Mouse (Mus musculus) heart, adult 9 months (tissue): ENCODE results near the gene Ftsj3.
"Not testable (repeated sequence)": the region's sequence is repeated elsewhere in the genome, so short reads cannot be mapped to it uniquely, and the experiment has no call there.

ENCODE experiments used
- DNase-seq, 2 experiments: peaks; one replicate each; pipeline ENCODE4 v3.0.0; 2022; ENCODE audit warnings: low spot score in 2 of 2

Gene Ftsj3

DNA sequence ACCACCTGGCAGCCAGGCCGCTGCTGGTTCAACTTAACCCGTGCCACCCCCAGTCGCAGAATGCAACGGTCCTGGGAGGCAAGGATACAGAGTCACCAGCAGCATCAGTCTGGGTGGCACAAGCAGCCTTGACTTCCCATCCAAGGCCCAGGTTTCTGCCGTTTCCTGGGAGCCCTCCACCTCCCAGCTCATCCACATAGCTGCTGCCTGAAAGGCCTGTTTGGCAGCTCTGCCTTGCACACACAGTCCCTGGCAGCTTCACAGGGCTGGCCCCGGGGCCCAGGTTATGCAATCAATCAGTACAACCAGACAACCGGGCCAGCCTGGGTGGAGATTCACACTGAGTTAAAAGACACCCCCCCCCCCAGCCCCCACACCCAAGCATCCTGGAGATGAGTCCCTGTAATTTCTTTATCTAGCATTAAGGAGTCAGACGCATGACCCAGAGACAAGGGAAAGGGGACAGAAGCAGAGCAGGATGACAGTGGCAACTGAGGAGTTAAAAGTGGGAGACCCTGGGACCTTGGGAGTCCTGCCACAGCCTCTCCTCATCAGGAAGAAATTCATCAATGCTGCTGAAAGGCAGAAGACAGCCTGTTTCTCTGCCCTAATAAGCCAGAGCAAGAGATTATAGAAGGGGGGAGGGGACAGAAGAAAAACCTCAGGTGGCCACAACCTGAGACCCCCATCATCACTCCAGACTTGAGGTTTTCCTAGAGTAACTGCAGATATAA is 12.6 kb upstream of the Ftsj3 start:
- DNase-seq, result peak; percentile 89 to 90

DNA sequence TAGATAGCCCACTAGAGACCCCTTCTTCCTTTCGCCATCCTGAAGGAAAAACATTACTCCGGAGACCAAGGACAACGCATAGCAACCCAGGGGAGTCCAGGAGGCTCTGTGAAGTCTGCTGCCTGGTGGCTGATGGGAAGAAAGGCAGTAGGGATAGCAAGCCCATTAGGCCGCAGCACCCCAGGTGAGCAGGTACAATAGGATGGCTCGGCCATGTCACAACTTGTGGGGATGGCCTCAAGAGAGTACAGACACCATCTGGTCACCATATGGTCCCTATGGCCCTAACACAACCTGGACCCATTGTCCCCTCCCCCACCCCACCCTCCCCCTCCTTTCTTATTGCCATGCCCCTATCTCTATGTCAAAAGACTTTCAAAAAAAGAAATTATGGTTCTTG is 12.0 kb upstream of the Ftsj3 start:
- no peak for DNase-seq

DNA sequence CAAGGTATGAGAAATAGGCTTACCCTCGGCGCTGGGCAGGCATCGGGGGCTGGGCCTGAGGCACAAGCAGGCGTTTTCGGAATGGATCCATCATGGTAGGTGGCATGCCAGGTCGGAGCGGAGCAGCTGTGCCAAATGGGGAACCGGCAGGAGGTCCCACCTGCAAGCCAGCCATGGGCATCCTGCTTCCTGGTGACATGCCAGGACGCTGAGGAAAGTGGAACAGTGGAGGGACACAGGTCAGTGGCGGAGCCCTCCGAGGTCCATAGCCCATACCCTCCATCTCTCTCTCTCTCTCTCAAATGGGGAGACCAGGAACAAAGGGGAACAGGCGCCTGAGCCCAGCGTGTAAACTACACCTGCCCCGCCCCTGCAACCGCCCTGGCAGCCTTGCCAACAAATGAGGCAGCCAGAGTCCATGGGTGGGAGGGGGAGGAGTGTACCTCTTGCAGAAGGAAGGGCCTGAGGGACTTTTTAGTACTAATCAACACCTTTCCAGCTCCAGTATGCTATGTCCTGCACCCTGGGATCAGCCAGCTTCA is 11.5 kb upstream of the Ftsj3 start:
- peak in 1 of 2 experiments; percentile 27 for DNase-seq

DNA sequence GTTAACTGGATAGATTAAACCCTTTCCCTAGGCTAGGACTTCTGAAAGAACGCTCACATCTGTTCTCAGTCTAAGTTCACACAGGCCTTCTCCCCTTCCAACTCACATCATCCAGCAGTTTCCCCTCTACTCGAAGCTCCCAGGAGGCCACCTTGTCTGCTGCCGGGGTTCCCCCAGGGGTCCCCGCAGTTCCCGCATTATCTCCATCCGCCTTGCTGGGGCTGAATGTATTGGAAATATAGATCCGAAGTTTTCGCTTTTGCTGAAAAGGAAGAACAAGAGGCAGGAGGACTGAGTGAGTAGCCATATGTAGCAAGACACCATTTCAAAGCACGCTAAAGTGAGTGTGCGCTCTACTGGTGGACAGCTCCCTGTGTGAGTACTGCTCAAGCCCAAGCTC is 10.6 kb upstream of the Ftsj3 start:
- no peak for DNase-seq

DNA sequence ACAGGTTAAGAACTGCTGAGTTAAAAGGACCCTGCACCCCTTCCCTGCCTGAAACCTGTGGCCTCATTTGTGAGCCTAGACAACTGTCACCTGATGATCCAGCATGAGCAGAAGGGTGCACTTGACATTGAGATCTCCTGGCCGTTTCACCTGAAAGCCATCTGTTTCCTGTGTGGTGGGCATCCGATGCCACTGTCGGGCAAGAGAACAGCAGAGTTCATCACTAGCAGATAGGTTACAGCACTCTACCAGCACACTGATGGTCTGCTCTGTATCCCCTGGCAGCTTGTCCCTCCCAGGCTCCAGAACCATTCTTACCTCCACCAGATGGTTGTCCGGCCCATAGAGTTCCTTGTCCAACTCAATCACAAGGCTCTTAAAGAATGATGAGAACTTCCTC is 9.7 kb upstream of the Ftsj3 start:
- no peak for DNase-seq

DNA sequence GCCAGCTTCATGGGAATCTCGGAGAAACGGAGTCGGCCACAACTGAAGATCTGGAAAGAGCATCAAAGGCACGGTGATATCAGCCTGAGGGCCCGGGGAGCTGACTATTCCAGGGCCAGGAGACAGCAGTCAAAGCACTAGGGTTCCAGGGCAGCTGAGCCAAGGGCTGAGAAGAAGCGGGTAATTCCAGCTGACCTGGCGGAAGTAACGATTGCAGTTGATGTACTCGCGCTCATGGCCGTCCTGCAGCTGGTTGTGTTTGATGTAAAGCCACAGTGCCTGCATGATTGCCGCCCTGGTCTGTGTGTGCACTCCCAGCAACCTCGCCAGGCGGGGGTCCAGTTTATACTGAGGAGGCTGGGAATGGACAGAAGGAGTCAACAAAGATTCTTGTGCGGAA is 9.1 kb upstream of the Ftsj3 start:
- DNase-seq, result no peak

DNA sequence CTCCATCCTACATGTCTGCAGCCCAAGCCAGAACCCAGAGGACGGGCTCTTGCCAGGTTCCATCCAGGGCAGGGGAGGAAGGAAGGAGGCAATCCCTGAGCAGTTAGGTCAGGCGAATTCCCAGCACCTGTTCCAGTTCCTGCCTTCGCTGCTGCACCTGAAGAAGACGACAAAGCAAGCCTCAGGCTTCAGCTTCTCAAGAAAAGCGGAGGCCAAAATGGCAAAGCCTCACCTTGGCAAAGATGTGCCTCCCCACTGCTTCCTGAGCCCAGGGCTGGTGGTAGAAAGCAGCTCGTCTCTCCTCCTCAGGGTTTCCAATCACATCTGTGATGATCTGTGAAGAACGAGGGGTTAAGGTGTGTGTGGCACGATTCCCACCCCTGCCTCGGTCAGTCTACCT is 8.1 kb upstream of the Ftsj3 start:
- DNase-seq, result no peak

DNA sequence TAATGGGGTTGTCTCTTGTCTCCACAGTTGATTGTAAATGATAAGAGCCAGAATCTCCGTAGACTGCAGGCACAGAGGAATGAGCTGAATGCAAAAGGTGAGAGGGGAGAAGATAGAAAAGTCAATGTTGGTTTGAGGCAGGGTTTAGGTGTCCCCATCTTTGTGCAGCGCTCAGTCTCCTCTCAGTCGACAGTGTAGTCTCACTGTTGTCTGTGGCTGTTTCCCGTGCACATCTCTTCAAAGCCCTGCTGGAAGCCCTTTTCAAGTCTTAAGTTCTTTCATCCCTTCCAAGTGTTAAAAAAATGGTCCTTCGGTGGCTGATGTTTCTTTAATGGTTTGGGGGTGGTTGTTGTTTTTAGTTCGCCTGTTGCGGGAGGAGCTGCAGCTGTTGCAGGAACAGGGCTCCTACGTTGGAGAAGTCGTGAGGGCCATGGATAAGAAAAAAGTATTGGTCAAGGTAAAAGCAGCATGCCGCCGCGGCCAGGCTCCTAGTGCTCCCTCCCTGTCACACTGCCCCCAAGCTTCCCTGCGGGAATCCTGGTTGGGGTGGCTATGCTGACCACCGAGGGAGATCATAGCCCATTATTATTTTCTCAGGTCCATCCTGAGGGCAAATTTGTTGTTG is 5.1 kb upstream of the Ftsj3 start:
- no peak for DNase-seq

DNA sequence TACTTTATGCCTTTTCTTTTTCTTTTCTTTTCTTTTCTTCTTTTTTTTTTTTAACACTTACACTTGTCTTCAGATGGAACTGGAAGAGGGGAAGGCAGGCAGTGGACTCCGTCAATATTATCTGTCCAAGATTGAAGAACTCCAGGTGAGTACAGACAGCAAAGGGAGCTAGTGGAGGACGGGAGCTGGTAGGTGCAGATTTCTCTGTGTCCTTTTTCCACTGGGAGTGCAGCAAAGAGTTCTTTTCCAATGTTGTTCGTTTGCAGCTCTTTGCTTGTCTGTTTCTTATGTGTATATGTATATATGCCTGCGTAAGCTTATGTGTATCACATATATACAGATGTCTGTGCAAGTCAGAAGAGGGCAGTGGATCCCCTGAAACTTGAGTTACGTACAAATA is 896 bp upstream of the Ftsj3 start:
- DNase-seq, result no peak

DNA sequence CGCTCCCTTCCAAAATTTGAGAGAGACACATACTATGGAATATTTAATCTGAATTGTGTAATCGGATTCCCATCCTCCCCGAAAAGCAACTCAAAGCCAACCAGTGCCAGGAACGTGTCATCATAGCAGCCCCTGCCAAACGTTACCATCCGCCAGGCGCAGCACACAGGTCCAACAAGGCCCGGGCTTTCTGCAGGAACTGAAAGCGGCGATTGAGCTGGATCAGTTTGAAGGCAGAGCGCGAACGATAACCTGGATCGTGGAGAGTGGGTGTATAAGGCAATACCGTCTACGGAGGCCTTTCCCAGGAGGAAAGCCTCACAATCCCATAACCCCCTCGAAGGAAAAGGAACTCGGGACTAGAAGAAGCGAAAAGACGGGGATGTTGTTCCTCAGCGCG is 705 bp downstream of the Ftsj3 start:
- DNase-seq, result no peak

DNA sequence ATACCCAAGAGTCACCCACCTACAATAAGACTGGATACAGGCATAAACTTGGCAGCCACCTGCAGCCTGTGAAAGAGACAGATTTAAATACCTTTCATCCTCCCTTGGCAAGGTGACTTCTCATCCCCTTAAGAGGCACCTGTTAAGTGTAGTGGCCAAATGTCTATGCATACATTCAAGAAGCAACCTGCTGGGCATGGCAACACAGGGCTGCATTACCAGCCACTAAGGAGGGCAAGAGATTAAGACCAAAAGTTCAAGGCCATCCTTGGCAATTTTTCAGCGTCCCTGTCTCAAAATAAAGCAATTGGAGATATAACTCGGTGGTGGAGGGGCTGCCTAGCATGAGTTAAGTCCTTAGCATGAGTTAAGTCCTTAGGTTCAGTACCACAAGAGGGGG is 1.1 kb downstream of the Ftsj3 start:
- DNase-seq, result no peak

DNA sequence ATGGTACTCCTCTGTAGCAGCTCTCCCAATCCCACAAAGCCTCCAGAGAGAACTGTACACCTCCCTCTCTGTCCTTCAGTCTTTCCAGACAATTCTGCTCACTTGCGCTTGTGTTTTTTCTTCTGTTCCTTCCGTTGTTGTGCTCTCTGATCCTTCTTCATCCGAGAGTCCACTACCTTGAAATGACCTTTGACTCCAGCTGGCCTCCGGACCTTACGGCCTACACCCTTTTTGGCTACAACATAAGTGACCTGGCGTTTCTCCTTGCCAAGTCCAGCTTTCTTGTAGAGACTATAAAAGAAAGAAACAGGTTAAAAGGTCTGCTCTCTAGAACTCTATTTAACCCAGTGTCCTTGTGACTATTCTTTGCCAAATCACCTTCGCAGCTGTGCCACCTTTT is 6.6 kb downstream of the Ftsj3 start:
- DNase-seq, result no peak

DNA sequence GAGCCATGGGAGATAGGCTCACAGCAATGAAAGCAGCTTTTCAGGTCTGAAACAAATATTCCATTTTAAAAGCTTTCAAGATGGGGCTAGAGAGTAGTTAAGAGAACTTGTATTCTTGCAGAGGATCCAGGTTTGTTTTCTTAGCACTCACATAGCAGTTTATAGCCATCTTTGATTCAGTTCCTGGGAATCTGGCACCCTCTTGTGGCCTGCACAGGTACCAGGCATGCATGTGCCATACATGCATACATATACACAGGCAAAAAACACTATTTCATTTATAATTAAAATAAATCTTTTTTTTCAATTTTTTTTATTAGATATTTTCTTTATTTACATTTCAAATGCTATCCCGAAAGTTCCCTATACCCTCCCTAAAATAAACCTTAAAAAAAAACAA is 9.0 kb downstream of the Ftsj3 start:
- no peak for DNase-seq

DNA sequence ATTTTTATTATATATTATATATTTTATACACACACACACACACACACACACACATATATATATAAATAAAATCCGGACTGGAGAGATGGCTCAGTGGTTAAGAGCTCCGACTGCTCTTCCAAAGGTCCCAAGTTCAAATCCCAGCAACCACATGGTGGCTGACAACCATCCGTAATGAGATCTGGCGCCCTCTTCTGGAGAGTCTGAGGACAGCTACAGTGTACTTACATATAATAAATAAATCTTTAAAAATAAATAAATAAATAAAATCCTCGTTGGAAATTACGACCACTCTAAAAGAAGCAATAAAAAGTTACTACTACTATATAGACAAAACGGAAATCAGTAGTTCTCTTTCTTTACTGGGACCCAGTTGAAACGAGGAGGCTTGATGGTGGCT is 21.9 kb downstream of the Ftsj3 start:
- not testable (repeated sequence) for DNase-seq

DNA sequence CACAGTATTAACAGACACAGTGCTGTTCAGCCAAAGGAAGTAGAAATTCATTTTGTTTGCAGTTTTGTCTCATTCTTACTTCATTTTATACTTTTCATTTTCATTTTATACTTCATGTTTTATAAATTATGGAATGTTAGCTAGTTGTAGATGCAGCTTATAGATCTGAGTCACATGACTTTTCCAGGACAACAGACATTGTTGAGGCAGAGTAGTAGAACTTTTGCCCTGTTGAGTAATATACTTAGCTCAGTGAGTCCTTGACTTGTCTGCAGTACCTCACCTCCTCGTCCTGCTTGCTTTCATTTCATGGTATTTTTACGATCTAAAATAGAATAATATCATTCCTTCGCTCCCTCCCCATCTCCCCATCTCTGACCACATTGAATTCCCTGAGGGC is 35.3 kb downstream of the Ftsj3 start:
- DNase-seq, result no peak

DNA sequence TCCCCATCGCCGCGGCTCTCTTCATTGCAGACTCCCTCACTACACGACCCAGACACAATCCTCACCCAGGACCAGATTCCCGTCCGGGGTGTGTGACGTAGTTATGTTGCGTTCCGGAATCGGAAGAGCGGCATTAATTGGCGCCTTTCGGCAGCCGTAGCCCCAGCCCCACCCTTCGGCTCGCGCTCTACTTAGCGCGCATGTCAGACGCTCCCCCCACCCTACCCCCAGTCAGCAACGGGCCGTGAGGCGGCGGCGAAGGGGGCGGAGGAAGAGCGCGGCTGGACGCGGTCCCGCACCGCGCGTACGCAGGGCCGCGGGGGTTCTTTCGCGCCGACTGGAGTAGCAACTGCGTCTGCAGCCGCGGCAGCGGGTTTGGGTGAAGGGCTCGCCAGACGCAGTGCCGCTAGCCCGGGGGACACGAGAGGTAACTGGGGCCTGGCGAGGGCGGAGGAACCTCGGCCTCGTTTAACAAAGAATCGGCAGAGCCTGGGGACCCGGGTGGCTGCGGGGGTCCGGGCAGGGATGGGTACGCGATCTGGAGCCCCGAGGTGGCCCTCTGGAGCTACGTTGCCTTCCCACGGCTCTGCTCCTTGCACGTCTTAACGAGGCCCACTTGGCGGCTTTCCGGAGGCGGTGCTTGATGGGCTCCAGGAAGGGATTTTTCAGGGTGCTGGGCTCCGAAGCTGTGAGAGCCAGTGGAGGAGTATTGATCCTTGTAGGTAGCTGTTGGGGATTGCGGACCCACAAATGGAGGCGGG is 39.0 kb downstream of the Ftsj3 start, which contains the start of gene Ddx42:
Ddx42 (plus strand) TSS at position 197 of the 761 bp plus-strand sequence.
- DNase-seq, result peak; percentile 89 to 90

DNA sequence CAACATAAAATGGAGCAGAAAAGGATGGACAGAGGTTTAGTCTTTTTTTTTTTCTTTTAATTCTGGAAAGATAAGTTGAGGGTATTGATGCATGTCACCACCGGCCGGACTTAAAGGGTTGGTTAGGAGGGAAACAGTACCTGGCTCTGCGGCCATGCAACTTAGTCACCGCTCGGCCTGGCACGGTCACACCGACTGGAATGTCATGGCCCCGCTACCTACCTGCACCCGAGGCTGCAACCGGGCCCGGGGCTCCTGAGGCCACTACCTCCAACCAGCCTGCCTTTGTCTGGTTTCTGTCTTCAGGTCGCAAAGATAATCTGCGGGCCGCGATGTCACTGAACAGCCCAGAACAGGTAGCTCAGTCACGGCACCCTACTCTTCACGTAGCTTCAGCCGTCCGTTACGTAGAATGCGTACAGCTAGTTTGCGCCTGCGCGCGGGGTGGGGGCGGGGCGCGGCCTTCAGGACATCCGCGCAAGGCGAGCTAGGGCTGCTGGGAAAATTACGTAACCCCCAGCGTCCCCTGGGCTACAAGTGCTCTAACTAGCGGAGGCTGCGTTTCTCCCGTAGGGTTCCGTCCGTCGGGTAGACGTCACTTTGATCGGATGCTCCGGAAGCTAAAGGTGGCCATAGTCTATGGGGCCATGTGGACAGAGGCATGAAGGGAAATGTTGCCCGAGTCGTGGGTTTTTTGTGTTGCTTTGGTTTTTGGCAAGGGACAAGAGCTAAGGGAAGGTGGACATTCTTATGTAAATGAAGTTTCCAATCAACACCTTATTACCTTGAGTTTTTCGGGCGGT is 39.8 kb downstream of the Ftsj3 start, which contains the start of gene Ccdc47:
Ccdc47 (minus strand) TSS at position 418 of the 803 bp plus-strand sequence.
- peak; percentile 97 to 98 for DNase-seq

DNA sequence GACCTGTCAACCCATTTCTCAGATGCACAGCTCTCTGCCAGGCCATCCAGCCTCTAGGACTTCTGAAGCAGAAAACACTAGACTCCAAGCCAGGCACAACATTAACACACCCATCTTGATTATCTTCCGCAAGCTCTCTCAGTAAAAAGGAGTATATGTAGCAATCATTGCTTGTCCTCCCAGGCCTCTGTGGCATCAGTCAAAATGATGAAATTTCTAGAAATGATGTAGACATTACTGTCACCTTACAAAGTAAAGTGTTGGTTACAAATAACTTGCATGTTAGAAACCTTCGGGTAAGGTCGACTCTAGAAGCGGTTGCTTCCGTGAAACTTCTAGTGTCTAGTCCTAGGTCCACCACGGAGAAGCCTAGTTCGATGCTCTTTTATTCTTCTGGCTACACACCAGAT is 40.4 kb downstream of the Ftsj3 start:
- DNase-seq, result no peak

DNA sequence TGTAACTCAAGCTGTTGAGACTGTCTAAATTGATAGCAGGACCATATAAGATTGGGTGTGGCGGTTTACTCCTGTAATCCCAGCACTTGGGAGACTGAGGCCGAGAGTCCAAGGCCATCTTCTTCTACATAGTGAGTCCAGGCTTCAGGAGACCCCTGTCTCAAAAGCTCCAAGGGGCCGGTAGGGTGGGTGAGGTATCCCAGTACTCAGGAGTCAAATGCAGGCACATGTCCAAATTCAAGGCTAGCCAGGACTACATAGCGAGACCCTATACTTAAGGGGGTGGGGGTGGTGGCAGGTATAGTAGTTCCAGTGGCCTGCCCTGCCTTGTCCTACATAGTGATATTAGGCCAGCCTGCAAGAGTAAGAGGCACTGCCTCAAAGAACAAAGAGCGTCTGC is 41.0 kb downstream of the Ftsj3 start:
- no peak for DNase-seq

DNA sequence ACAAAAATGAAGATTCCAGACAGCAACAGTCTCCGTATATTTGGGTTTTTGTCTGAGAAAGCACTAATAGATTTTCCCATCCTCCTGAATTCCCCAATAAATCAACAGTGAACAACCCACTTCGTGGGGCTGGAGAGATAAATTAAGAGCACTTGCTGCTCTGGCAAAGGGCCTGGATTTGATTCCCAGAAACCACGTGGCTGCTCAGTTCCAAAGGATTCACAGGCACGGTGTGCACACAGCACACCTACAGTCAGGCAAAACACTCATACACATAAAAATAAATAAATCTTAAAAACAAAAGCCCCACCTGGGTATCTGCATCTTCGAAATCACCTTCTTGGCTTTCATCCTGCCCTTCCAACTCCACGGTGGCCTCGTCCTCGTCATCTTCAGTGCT is 43.1 kb downstream of the Ftsj3 start:
- peak in 1 of 2 experiments; percentile 30 for DNase-seq

DNA sequence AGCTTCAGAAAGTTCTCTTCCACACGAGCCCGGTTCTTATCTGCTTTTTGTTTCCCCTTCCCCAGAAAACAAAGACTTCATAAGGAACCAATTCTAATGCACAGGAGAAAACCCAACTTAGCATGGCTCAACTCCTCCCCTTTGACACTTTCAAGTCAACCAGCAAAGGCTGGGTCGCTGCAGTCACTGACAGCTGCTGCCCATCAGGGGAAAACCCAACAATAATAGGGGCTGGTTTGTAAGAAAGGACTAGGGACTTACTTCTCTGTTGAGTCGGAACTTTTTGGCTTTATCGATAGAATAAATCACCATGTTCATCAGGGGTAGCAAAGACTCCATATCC is 53.8 kb downstream of the Ftsj3 start, which contains the start of gene Strada:
Strada (minus strand) TSS at position 46 of the 343 bp plus-strand sequence.
- no peak for DNase-seq
